Mouse (Mus musculus) v-Abl transformed pro-B cells (cell line): ENCODE data around the gene Fermt1.

ENCODE experiments used
- in situ Hi-C, 2 experiments: fragments of 400-800 bp; cut with MboI; formaldehyde crosslinking; loops; one replicate each; pipeline ENCODE4 v1.15.1; 2025; ENCODE audit not compliant: unreplicated experiment in 2 of 2

Fermt1 gene

GRCm38 (mm10) chr2:132923290-132924085, 22.2 kb downstream of the Fermt1 start:
- in situ Hi-C loops, result loop anchor here in 1 of 2 experiments (25.0 kb wide), 1 partner anchor 1111 kb away; no protein-coding TSS in a partner anchor

GRCm38 (mm10) chr2:132922076-132922873, 23.4 kb downstream of the Fermt1 start:
- in situ Hi-C loops, result loop anchor here in 1 of 2 experiments (25.0 kb wide), 1 partner anchor 1110 kb away; no protein-coding TSS in a partner anchor

DNA sequence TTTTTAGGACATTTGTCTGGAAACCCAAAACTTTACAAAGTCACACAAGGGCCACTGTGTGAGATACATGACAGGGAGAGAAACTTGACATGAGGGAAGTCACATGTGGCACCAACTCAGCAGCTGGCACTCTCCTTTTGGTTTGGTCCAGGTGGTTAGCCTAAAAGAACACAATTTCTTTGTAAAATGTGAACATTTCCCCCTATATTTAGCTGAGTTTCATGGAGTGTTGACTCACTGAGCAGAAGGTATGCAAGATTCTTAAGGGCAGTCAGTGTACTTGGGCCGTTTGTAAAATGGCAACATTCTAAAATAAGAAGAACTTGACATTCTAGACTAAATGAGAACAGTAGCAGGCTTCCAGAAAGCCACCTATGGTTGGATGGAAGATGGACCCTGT, 30.9 kb downstream of the Fermt1 start:
- in situ Hi-C loops, result loop anchor here in 1 of 2 experiments (25.0 kb wide), 1 partner anchor 1102 kb away; no protein-coding TSS in a partner anchor

DNA sequence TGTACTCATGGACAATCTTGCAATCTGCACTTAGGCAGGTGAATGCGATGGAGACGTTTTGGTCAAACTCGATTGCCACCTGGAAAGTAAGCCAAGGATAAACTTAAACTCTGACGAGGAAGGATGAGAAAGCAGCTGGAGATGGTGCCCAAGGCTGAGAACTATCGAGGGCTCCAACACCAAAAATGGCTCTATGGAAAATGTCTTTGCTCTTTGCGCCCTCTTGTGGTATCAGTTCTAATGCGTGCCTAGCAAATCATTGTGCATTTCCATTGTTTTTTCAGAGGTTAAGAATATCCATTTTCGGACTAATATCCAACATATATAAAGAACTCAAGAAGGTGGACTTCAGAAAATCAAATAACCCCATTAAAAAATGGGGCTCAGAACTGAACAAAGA, 38.9 kb downstream of the Fermt1 start:
- in situ Hi-C loops, result loop anchor here (5.0 to 25.0 kb wide), 4 partner anchors 389 to 1094 kb away; no protein-coding TSS in a partner anchor

GRCm38 (mm10) chr2:132904961-132905360, 40.7 kb downstream of the Fermt1 start:
- in situ Hi-C loops, result loop anchor here (5.0 to 25.0 kb wide), 9 partner anchors 58 to 1093 kb away; partner anchors contain the start of genes Crls1 (in 2 of the 2), Mcm8 (in 1 of the 2) and Trmt6 (in 1 of the 2)

DNA sequence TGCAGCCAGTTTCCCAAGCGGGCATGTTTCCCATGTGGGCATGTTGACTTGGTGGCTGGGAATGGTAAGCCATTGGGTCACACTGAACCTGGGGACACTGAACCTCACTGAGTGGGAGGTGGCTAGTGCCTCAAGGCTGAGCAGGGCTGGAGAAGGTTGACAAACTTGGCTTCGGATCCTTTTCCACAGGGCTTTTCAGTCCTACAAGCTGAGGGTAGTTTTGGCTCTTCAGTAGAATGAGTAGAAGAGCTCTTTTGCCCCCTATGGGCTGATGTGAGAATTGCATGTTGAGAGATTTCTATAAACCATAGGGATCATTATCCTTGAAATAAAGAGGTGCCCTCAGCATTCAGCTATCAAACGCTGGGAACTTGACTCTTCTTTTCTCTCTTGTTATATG, 42.2 kb downstream of the Fermt1 start:
- in situ Hi-C loops, result loop anchor here (5.0 to 25.0 kb wide), 6 partner anchors 56 to 1091 kb away; partner anchors contain the start of genes Crls1 (in 2 of the 2), Mcm8 (in 1 of the 2) and Trmt6 (in 1 of the 2)

DNA sequence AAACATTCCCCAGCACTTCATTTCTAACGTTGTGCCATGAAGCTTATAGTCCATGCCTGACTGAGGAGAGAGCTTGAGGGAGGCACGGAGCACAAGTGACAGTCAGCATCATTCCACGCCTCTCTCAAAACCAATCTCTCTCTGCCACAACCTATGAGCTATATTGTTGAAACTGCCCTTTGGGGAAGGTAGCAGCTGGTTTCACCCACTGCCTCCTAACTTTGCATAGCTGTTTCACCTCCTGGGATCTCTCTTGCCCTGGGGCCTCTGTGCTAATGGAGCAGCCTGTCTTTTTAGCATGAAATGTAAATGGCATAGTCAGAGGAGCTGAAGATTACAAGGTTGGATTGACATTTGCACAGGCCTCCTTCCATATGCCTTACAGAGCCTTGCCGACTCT, 43.6 kb downstream of the Fermt1 start:
- in situ Hi-C loops, result loop anchor here (5.0 to 25.0 kb wide), 6 partner anchors 55 to 1090 kb away; partner anchors contain the start of genes Crls1 (in 2 of the 2), Mcm8 (in 1 of the 2) and Trmt6 (in 1 of the 2)

DNA sequence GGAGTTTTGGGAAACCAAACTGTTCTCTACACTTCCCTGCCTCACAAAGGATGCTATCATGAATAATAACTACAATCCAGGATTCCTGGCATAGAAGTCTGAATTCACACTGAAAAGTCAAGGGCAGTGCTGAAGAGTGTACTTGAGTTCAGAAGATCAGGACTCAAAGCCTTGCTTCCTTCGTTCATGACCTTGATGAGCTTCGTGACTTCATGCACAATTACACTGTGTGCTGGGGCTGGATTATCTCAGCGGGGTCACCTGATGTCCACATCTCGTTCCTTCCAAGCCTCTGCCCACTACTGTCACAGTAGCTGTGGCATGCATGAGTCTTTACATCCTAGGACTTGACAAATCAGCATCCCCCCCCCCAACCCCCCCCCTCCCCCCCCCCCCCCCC, 44.1 kb downstream of the Fermt1 start:
- in situ Hi-C loops, result loop anchor here (5.0 to 25.0 kb wide), 6 partner anchors 54 to 1089 kb away; partner anchors contain the start of genes Crls1 (in 2 of the 2), Mcm8 (in 1 of the 2) and Trmt6 (in 1 of the 2)

DNA sequence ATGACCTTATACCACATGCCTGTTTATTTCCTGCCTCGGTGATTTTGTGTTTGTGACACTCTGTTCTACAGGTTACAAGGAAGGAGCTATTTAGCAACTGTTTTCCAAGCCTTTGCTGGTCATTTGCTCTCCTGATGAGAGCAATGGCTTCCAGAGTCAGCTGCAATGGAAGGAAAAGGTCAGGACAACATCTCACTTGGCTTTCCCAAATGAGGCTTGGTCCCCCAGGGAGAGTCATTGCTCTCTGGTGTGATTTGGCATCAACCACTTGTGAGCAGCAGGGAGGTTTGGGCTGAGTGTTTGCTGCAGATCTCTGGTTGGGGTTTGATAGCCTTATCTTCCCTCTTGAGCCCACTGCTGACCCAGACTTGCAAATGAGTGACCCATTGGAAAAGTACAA, 45.1 kb downstream of the Fermt1 start:
- in situ Hi-C loops, result loop anchor here (5.0 to 25.0 kb wide), 6 partner anchors 53 to 1088 kb away; partner anchors contain the start of genes Crls1 (in 2 of the 2), Mcm8 (in 1 of the 2) and Trmt6 (in 1 of the 2)

GRCm38 (mm10) chr2:132898211-132898610, 47.5 kb downstream of the Fermt1 start:
- in situ Hi-C loops, result no loop called here

GRCm38 (mm10) chr2:132893826-132894225, 51.9 kb downstream of the Fermt1 start:
- in situ Hi-C loops, result no loop called here

DNA sequence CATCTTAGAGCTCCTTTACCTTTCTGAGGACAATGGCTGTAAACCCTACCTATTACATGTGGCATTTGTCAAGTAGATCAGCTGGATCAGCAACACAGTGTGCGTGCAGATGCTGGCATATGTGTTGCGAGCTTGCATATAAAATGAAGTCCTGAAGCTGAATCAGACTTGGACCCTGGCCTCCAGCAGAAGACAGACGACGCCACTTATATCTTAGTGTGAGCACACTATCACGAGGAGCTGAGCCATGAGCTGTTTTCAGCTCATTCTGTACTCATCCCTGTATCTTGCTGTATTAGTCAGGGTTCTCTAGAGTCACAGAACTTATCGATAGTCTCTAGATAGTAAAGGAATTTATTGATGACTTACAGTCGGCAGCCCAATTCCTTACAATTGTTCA, 60.4 kb downstream of the Fermt1 start:
- in situ Hi-C loops, result no loop called here

DNA sequence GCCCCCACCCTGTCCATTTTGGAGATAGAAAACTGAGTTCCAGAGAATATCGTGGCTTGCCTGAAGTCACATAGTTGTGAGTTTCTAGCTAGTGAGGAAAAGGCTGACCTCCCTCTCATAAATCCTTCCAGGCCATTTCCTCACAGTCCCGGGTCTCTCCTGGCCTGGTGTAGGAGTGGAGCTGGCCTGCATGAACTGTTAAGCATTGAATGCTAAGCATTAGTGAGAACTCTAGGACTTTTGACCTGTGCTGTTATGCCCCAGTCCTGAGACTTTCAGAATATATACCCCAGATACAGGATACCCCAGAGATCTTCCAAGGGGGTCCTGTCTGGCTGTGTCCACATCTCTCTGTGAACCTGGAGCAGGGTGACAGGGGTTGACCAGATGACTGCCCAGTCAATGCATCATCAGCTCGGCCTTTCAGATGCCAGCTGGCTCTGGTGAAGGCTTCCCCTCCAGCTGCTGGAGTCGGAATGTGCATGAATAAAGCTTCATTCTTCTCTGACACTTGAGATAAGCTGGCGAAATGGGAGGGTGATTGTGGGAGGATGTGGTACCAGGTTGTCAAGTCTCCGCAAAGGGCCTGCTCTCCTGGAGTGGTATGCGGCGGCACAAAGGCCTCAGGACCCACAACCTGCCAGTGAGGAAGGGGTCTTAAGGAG, 61.3 kb downstream of the Fermt1 start:
- in situ Hi-C loops, result no loop called here

GRCm38 (mm10) chr2:132880844-132881645, 64.7 kb downstream of the Fermt1 start, which contains the start of gene Lrrn4:
Lrrn4 (minus strand) TSS chr2:132880891.
- in situ Hi-C loops, result no loop called here

- in situ Hi-C loops, result no loop called here
These were observed 66.3 kb downstream of the Fermt1 start for GRCm38 (mm10) chr2:132879261-132880044.

DNA sequence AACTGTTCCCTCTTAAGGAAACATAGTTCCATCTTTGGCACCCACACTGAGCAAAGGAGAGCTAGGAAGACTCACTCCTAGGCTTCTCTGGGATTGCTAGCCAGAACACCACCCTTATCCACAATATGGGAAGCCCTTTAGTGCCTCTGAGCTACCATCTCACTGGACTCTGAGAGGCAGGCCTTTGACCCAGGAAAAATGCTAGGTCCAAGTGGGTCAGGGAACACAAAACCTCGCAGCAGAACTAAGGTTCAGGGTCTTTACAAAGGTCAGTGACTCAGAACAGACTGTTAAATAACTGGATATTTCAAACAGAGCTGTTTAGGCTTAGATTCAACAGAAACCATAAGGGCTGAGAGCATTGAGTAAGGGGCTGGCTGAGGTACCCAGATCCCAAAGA, 68.7 kb downstream of the Fermt1 start:
- in situ Hi-C loops, result no loop called here

DNA sequence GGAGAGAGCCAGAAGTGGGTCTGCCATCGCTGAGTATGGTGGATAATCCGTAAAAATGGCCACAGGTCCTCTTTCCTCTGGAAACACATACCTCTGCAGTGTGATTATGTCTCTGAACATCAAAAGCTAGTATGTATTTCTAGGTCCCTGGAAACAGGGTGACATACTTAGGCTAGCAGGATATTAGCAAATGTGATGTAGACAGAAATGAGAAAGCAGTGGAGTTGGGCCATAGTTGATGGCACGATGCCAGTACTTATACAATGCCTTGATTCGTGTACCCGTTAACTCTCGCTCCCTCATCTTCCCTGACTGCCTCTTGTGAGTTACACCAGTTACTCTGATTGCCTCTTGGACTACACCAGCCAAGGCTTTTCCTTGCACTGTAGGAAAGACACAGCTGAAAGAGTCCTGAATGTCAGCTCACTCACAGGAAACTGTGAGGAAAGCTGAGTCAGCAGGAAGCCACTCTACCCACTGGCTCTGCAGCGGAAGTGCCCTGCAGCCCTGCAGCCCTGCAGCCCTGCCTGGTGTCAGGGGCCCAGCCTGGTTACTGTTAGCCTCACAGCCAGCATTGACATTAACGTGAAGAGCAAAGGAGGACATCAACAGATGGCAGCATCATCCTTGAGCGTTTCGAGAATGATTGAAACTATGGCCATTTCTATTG, 71.9 kb downstream of the Fermt1 start:
- in situ Hi-C loops, result no loop called here

GRCm38 (mm10) chr2:132871663-132872062, 74.0 kb downstream of the Fermt1 start:
- in situ Hi-C loops, result no loop called here
